Comparison of ENCODE assay signal across 10 mouse cellular contexts in genomic region chr12:49385631-49385990, GRCm38 (mm10). TPM values are rescaled to one million over a fixed set of nuclear protein-coding genes. Genes with fewer than 3 reads are reported as not detected.
A peak's percentile ranks its signal among the peaks of the same experiment; 100 is the strongest.
DNase-seq lines count a peak whose midpoint lies in the region; ATAC-seq lines count a peak whose summit lies in the region.
"Had no signal": no experiment of that assay in that cellular context is flagged by ENCODE, and none has a peak within 500 bp of the region (broad histone marks: within the 10 kb centered on the region; RNA-seq: fewer than 3 reads in every experiment).

No protein-coding gene starts in this region.

- H3K4me2 ChIP-seq in limb, embryonic 11.5 days (ENCODE audit: low read depth, severe bottlenecking) = no peak overlapping the region
- peak overlapping the region; percentile 29 for H3K4me2 ChIP-seq in forebrain, embryonic 13.5 days
- no peak overlapping the region for H3K4me2 ChIP-seq in midbrain, embryonic 14.5 days (ENCODE audit: low read length)
- H3K4me2 ChIP-seq: liver, embryonic 13.5 days; neural tube, embryonic 13.5 days had no signal

- no peaks in the 10 kb centered on the region for H3K9me3 ChIP-seq in limb, embryonic 11.5 days (ENCODE audit: control insufficient read depth, low read length)
- no peaks in the 10 kb centered on the region for H3K9me3 ChIP-seq in limb, embryonic 10.5 days (replicated peaks)
- no peaks in the 10 kb centered on the region for H3K9me3 ChIP-seq in forebrain, embryonic 13.5 days (replicated peaks)
- no peaks in the 10 kb centered on the region for H3K9me3 ChIP-seq in midbrain, embryonic 14.5 days (ENCODE audit: control insufficient read depth, low read length)
- H3K9me3 ChIP-seq: liver, embryonic 13.5 days; neural tube, embryonic 13.5 days had no signal

- H3K4me3 ChIP-seq in limb, embryonic 11.5 days (ENCODE audit: low read depth, low read length) = no peak overlapping the region
- no peak overlapping the region for H3K4me3 ChIP-seq in limb, embryonic 10.5 days
- H3K4me3 ChIP-seq in forebrain, embryonic 13.5 days = peak overlapping the region; percentile 85
- H3K4me3 ChIP-seq in midbrain, embryonic 14.5 days (replicated peaks; ENCODE audit: low read depth, low read length) = no peak overlapping the region
- H3K4me3 ChIP-seq: liver, embryonic 13.5 days; neural tube, embryonic 13.5 days had no signal

- peak; percentile 61 for DNase-seq in limb, embryonic 11.5 days (ENCODE audit: low spot score)
- no peak for DNase-seq in limb, embryonic 10.5 days (ENCODE audit: low spot score)
- peak; percentile 35 for DNase-seq in embryo, embryonic 11 days
- peak; percentile 46 for DNase-seq in midbrain, embryonic 14.5 days
- no peak for DNase-seq in kidney, postnatal 10 days
- no peak for DNase-seq in gastrocnemius, postnatal 14 days
- DNase-seq: liver, embryonic 13.5 days had no signal

- no peaks in the 10 kb centered on the region for H3K4me1 ChIP-seq in limb, embryonic 11.5 days (ENCODE audit: control insufficient read depth, insufficient read depth, low read length)
- peaks cover 19% of the 10 kb centered on the region for H3K4me1 ChIP-seq in limb, embryonic 10.5 days
- H3K4me1 ChIP-seq in forebrain, embryonic 13.5 days = 0 out of 2 replicates have a peak, but pooled peaks cover 4% of the 10 kb centered on the region
- H3K4me1 ChIP-seq in midbrain, embryonic 14.5 days (ENCODE audit: control insufficient read depth, insufficient read depth, low read length) = no peaks in the 10 kb centered on the region

- H3K36me3 ChIP-seq in limb, embryonic 11.5 days (ENCODE audit: control insufficient read depth, insufficient read depth, low read length) = no peaks in the 10 kb centered on the region
- H3K36me3 ChIP-seq in limb, embryonic 10.5 days = no peaks in the 10 kb centered on the region
- peaks cover 10% of the 10 kb centered on the region for H3K36me3 ChIP-seq in forebrain, embryonic 13.5 days (ENCODE audit: poor library complexity, severe bottlenecking)
- H3K36me3 ChIP-seq in midbrain, embryonic 14.5 days (ENCODE audit: control insufficient read depth, insufficient read depth, low read length) = no peaks in the 10 kb centered on the region
- H3K36me3 ChIP-seq: liver, embryonic 13.5 days; neural tube, embryonic 13.5 days had no signal

- intact Hi-C loops in gastrocnemius, postnatal 14 days (cut with DNase I; ENCODE audit: low total_unique reads) = no loop called here

- no peak overlapping the region for H3K27ac ChIP-seq in limb, embryonic 11.5 days (replicated peaks; ENCODE audit: low read depth, low read length)
- H3K27ac ChIP-seq in limb, embryonic 10.5 days = no peak overlapping the region
- peak overlapping the region; percentile 100 for H3K27ac ChIP-seq in forebrain, embryonic 13.5 days
- H3K27ac ChIP-seq in midbrain, embryonic 14.5 days (replicated peaks; ENCODE audit: low read depth, low read length) = no peak overlapping the region
- H3K27ac ChIP-seq: liver, embryonic 13.5 days; neural tube, embryonic 13.5 days had no signal

- WGBS in limb, embryonic 11.5 days = under 1% methylated on average over 23 of the region's 23 CpGs
- WGBS in limb, embryonic 10.5 days = 1% methylated on average over 23 of the region's 23 CpGs
- under 1% methylated on average over 23 of the region's 23 CpGs for WGBS in forebrain, embryonic 13.5 days
- WGBS in midbrain, embryonic 14.5 days = 1% methylated on average over 23 of the region's 23 CpGs

- no peak for ATAC-seq in limb, embryonic 11.5 days (ENCODE audit: insufficient number of reproducible peaks, low FRiP score, low TSS enrichment, low read depth)
- no peak for ATAC-seq in forebrain, embryonic 13.5 days
- ATAC-seq in midbrain, embryonic 14.5 days (ENCODE audit: low FRiP score, low TSS enrichment) = no peak
- ATAC-seq: inflammation-experienced regulatory T-cells, adult 6 months had no signal

- no peak overlapping the region for H3K9ac ChIP-seq in limb, embryonic 11.5 days (ENCODE audit: low read length)
- H3K9ac ChIP-seq in forebrain, embryonic 13.5 days = peak overlapping the region; percentile 100
- H3K9ac ChIP-seq in midbrain, embryonic 14.5 days (replicated peaks; ENCODE audit: low read length) = no peak overlapping the region
- H3K9ac ChIP-seq: liver, embryonic 13.5 days; neural tube, embryonic 13.5 days had no signal

- H3K27me3 ChIP-seq in limb, embryonic 11.5 days (ENCODE audit: control insufficient read depth, insufficient read depth, low read length) = peaks cover 65% of the 10 kb centered on the region
- peaks cover 96% of the 10 kb centered on the region for H3K27me3 ChIP-seq in limb, embryonic 10.5 days (ENCODE audit: low read depth, poor library complexity, severe bottlenecking)
- no peaks in the 10 kb centered on the region for H3K27me3 ChIP-seq in forebrain, embryonic 13.5 days
- H3K27me3 ChIP-seq in midbrain, embryonic 14.5 days (ENCODE audit: control insufficient read depth, insufficient read depth, low read length) = peaks cover 71% of the 10 kb centered on the region

RNA-seq across cellular contexts. Expression of gene Gm43517, which starts 0.6 kb away (rescaled TPM):
- polyA plus RNA-seq in limb, embryonic 11.5 days (2014; fragmentation: Nextera tagmentation; extraction: Ambion mirVana) = not detected in 2 replicates
- not detected in 2 replicates for polyA plus RNA-seq in limb, embryonic 10.5 days (2016; fragmentation: Nextera tagmentation; extraction: Ambion mirVana)
- polyA plus RNA-seq in forebrain, embryonic 13.5 days (2015; fragmentation: Nextera tagmentation; extraction: Ambion mirVana) = 1.9 and 2.4 TPM in 2 replicates
- polyA plus RNA-seq in midbrain, embryonic 14.5 days (2014; fragmentation: Nextera tagmentation; extraction: Ambion mirVana) = not detected in 2 replicates
- not detected for total RNA-seq in gastrocnemius, postnatal 14 days (2021)
- polyA plus RNA-seq: inflammation-experienced regulatory T-cells, adult 6 months; liver, embryonic 13.5 days; neural tube, embryonic 13.5 days had no signal

RNA-seq across cellular contexts. Expression of gene Foxg1, which starts 3.2 kb away (rescaled TPM):
- not detected in 2 replicates for polyA plus RNA-seq in limb, embryonic 11.5 days (2014; fragmentation: Nextera tagmentation; extraction: Ambion mirVana)
- polyA plus RNA-seq in limb, embryonic 10.5 days (2016; fragmentation: Nextera tagmentation; extraction: Ambion mirVana) = 0.19 TPM in 1 of 2 replicates, not detected in the other
- 76.5 and 98.6 TPM in 2 replicates for polyA plus RNA-seq in forebrain, embryonic 13.5 days (2015; fragmentation: Nextera tagmentation; extraction: Ambion mirVana)
- 0.16 and 0.28 TPM in 2 replicates for polyA plus RNA-seq in midbrain, embryonic 14.5 days (2014; fragmentation: Nextera tagmentation; extraction: Ambion mirVana)
- total RNA-seq in gastrocnemius, postnatal 14 days (2021) = not detected
- polyA plus RNA-seq: inflammation-experienced regulatory T-cells, adult 6 months had no signal

Comparison
In these comparisons a context has a peak if more than half of its experiments do, and no peak if none do; other contexts are left out.
1. DNase-seq: peak in limb, embryonic 11.5 days (single experiment), embryo, embryonic 11 days (single experiment) and midbrain, embryonic 14.5 days (single experiment); none in limb, embryonic 10.5 days (single experiment), kidney, postnatal 10 days (single experiment) and gastrocnemius, postnatal 14 days (single experiment).
2. RNA of gene Foxg1, which starts 3.2 kb away (polyA plus RNA-seq): 76.5 to 98.6 TPM in forebrain, embryonic 13.5 days; 0.16 to 0.28 TPM in midbrain, embryonic 14.5 days, 0.19 TPM in limb, embryonic 10.5 days and not detected in limb, embryonic 11.5 days; every median in the first group is over 10 times any median in the second.